Mouse (Mus musculus): ENCODE measurements around the gene Zswim1. TPM values are rescaled to one million over a fixed set of nuclear protein-coding genes. Genes with fewer than 3 reads are reported as not detected.

The Zswim1 gene
- polyA plus RNA-seq, 1 experiment from 2014 or later = 21.4 TPM

Other genes starting within 250 kb of the Zswim1 start
- not detected in 2 replicates for gene Spint3, start 249.2 kb upstream of the Zswim1 start, polyA plus RNA-seq (2016; fragmentation: Nextera tagmentation; extraction: Ambion mirVana)
- not detected in 2 replicates for gene Wfdc6a, start 237.2 kb upstream of the Zswim1 start, polyA plus RNA-seq (2016; fragmentation: Nextera tagmentation; extraction: Ambion mirVana)
- not detected in 2 replicates for gene Eppin, start 229.1 kb upstream of the Zswim1 start, polyA plus RNA-seq (2016; fragmentation: Nextera tagmentation; extraction: Ambion mirVana)
- gene Wfdc6b, start 209.2 kb upstream of the Zswim1 start, polyA plus RNA-seq (2016; fragmentation: Nextera tagmentation; extraction: Ambion mirVana) = not detected in 2 replicates
- not detected in 2 replicates for gene Wfdc8, start 209.1 kb upstream of the Zswim1 start, polyA plus RNA-seq (2016; fragmentation: Nextera tagmentation; extraction: Ambion mirVana)
- gene Wfdc16, start 183.9 kb upstream of the Zswim1 start, polyA plus RNA-seq (2016; fragmentation: Nextera tagmentation; extraction: Ambion mirVana) = not detected in 2 replicates
- not detected in 2 replicates for gene Wfdc10, start 166.6 kb upstream of the Zswim1 start, polyA plus RNA-seq (2016; fragmentation: Nextera tagmentation; extraction: Ambion mirVana)
- gene Wfdc9, start 166.1 kb upstream of the Zswim1 start, polyA plus RNA-seq (2016; fragmentation: Nextera tagmentation; extraction: Ambion mirVana) = not detected in 2 replicates
- gene Wfdc11, start 148.6 kb upstream of the Zswim1 start, polyA plus RNA-seq (2016; fragmentation: Nextera tagmentation; extraction: Ambion mirVana) = not detected in 2 replicates
- not detected in 2 replicates for gene Wfdc13, start 137.6 kb upstream of the Zswim1 start, polyA plus RNA-seq (2016; fragmentation: Nextera tagmentation; extraction: Ambion mirVana)
- gene Spint4, start 124.2 kb upstream of the Zswim1 start, polyA plus RNA-seq (2016; fragmentation: Nextera tagmentation; extraction: Ambion mirVana) = not detected in 2 replicates
- not detected in 2 replicates for gene Spint5, start 107.4 kb upstream of the Zswim1 start, polyA plus RNA-seq (2016; fragmentation: Nextera tagmentation; extraction: Ambion mirVana)
- gene Wfdc3, start 76.8 kb upstream of the Zswim1 start, polyA plus RNA-seq (2016; fragmentation: Nextera tagmentation; extraction: Ambion mirVana) = 0.73 and 0.81 TPM in 2 replicates
- gene Dnttip1, start 76.7 kb upstream of the Zswim1 start, polyA plus RNA-seq (2016; fragmentation: Nextera tagmentation; extraction: Ambion mirVana) = 83.6 and 88.3 TPM in 2 replicates
- gene Ube2c, start 52.8 kb upstream of the Zswim1 start, polyA plus RNA-seq (2016; fragmentation: Nextera tagmentation; extraction: Ambion mirVana) = 601 and 611 TPM in 2 replicates
- gene Tnnc2, start 42.7 kb upstream of the Zswim1 start, polyA plus RNA-seq (2016; fragmentation: Nextera tagmentation; extraction: Ambion mirVana) = 1.3 TPM in 1 of 2 replicates, not detected in the other
- 11.5 and 13.0 TPM in 2 replicates for gene Snx21, start 36.9 kb upstream of the Zswim1 start, polyA plus RNA-seq (2016; fragmentation: Nextera tagmentation; extraction: Ambion mirVana)
- 13.2 and 13.7 TPM in 2 replicates for gene Acot8, start 17.8 kb upstream of the Zswim1 start, polyA plus RNA-seq (2016; fragmentation: Nextera tagmentation; extraction: Ambion mirVana)
- gene Zswim3, start 17.6 kb upstream of the Zswim1 start, polyA plus RNA-seq (2016; fragmentation: Nextera tagmentation; extraction: Ambion mirVana) = 10.2 and 10.7 TPM in 2 replicates
- not detected in 2 replicates for gene Spata25, start 5.9 kb downstream of the Zswim1 start, polyA plus RNA-seq (2016; fragmentation: Nextera tagmentation; extraction: Ambion mirVana)
- 85.8 and 88.3 TPM in 2 replicates for gene Ctsa, start 10.2 kb downstream of the Zswim1 start, polyA plus RNA-seq (2016; fragmentation: Nextera tagmentation; extraction: Ambion mirVana)
- gene Neurl2, start 10.8 kb downstream of the Zswim1 start, polyA plus RNA-seq (2016; fragmentation: Nextera tagmentation; extraction: Ambion mirVana) = 4.2 and 4.6 TPM in 2 replicates
- gene Pltp, start 35.0 kb downstream of the Zswim1 start, polyA plus RNA-seq (2016; fragmentation: Nextera tagmentation; extraction: Ambion mirVana) = 39.0 and 40.4 TPM in 2 replicates
- 92.9 and 96.3 TPM in 2 replicates for gene Pcif1, start 56.6 kb downstream of the Zswim1 start, polyA plus RNA-seq (2016; fragmentation: Nextera tagmentation; extraction: Ambion mirVana)
- 18.3 and 19.1 TPM in 2 replicates for gene Zfp335, start 89.1 kb downstream of the Zswim1 start, polyA plus RNA-seq (2016; fragmentation: Nextera tagmentation; extraction: Ambion mirVana)
- 3.6 and 4.4 TPM in 2 replicates for gene Mmp9, start 118.1 kb downstream of the Zswim1 start, polyA plus RNA-seq (2016; fragmentation: Nextera tagmentation; extraction: Ambion mirVana)
- gene Slc12a5, start 138.1 kb downstream of the Zswim1 start, polyA plus RNA-seq (2016; fragmentation: Nextera tagmentation; extraction: Ambion mirVana) = 5.6 and 6.2 TPM in 2 replicates
- 138 and 144 TPM in 2 replicates for gene Ncoa5, start 212.2 kb downstream of the Zswim1 start, polyA plus RNA-seq (2016; fragmentation: Nextera tagmentation; extraction: Ambion mirVana)
- 2.7 and 4.8 TPM in 2 replicates for gene Cd40, start 232.9 kb downstream of the Zswim1 start, polyA plus RNA-seq (2016; fragmentation: Nextera tagmentation; extraction: Ambion mirVana)

All from forebrain, embryonic 12.5 days (tissue).